Mouse (Mus musculus) Muller cell, postnatal 12 days (primary cell): ENCODE measurements at regions not wholly inside any gene's neighbourhood (a gene's known extent, or its start where the extent isn't known, plus 50 kb on each side); places are given as distances from the start of the nearest gene placed in this dataset.
A peak's percentile ranks its signal among the peaks of the same experiment; 100 is the strongest.
"Not testable (repeated sequence)": the region's sequence is repeated elsewhere in the genome, so short reads cannot be mapped to it uniquely, and the experiment has no call there.

Experiments used
- DNase-seq: peaks from one replicate; pipeline ENCODE4 v3.0.0-alpha.2; 2015; ENCODE audit errors: inconsistent ontology term

GRCm38 (mm10) chr2:8877855-8878254, 1003.2 kb upstream of the 4930412O13Rik start:
- DNase-seq = no peak

GRCm38 (mm10) chr2:8912417-8912816, 968.6 kb upstream of the 4930412O13Rik start:
- no peak for DNase-seq

GRCm38 (mm10) chr2:8924856-8925255, 956.2 kb upstream of the 4930412O13Rik start:
- DNase-seq = no peak

GRCm38 (mm10) chr2:8941574-8941973, 939.5 kb upstream of the 4930412O13Rik start:
- DNase-seq = no peak

- no peak for DNase-seq
These were observed 922.1 kb upstream of the 4930412O13Rik start for GRCm38 (mm10) chr2:8958938-8959337.

- DNase-seq = no peak
These were observed 915.9 kb upstream of the 4930412O13Rik start for GRCm38 (mm10) chr2:8964952-8965668.

GRCm38 (mm10) chr2:8975635-8976034, 905.4 kb upstream of the 4930412O13Rik start:
- DNase-seq = no peak

GRCm38 (mm10) chr2:9012326-9012725, 868.7 kb upstream of the 4930412O13Rik start:
- DNase-seq = no peak

- no peak for DNase-seq
These were observed 848.0 kb upstream of the 4930412O13Rik start for GRCm38 (mm10) chr2:9033079-9033478.

- DNase-seq = not testable (repeated sequence)
These were observed 838.7 kb upstream of the 4930412O13Rik start for GRCm38 (mm10) chr2:9042355-9042754.

GRCm38 (mm10) chr2:9047980-9048379, 833.1 kb upstream of the 4930412O13Rik start:
- no peak for DNase-seq

GRCm38 (mm10) chr2:9073851-9074250, 807.2 kb upstream of the 4930412O13Rik start:
- DNase-seq = no peak

- no peak for DNase-seq
These were observed 802.9 kb upstream of the 4930412O13Rik start for GRCm38 (mm10) chr2:9078158-9078557.

- DNase-seq = no peak
These were observed 799.3 kb upstream of the 4930412O13Rik start for GRCm38 (mm10) chr2:9081746-9082145.

GRCm38 (mm10) chr2:9095317-9095716, 785.7 kb upstream of the 4930412O13Rik start:
- DNase-seq = no peak

GRCm38 (mm10) chr2:9116697-9117096, 764.4 kb upstream of the 4930412O13Rik start:
- no peak for DNase-seq

- DNase-seq = no peak
These were observed 763.5 kb upstream of the 4930412O13Rik start for GRCm38 (mm10) chr2:9117523-9117922.

- DNase-seq = no peak
These were observed 744.1 kb upstream of the 4930412O13Rik start for GRCm38 (mm10) chr2:9136963-9137362.

GRCm38 (mm10) chr2:9141411-9141810, 739.6 kb upstream of the 4930412O13Rik start:
- peak; percentile 19 for DNase-seq

GRCm38 (mm10) chr2:9155604-9156003, 725.4 kb upstream of the 4930412O13Rik start:
- DNase-seq = no peak

- no peak for DNase-seq
These were observed 720.9 kb upstream of the 4930412O13Rik start for GRCm38 (mm10) chr2:9160181-9160580.

GRCm38 (mm10) chr2:9163819-9164560, 717.1 kb upstream of the 4930412O13Rik start:
- DNase-seq = no peak

GRCm38 (mm10) chr2:9182127-9182526, 698.9 kb upstream of the 4930412O13Rik start:
- no peak for DNase-seq
